Comparison of ENCODE assay signal across 18 mouse cellular contexts in the genomic region with DNA sequence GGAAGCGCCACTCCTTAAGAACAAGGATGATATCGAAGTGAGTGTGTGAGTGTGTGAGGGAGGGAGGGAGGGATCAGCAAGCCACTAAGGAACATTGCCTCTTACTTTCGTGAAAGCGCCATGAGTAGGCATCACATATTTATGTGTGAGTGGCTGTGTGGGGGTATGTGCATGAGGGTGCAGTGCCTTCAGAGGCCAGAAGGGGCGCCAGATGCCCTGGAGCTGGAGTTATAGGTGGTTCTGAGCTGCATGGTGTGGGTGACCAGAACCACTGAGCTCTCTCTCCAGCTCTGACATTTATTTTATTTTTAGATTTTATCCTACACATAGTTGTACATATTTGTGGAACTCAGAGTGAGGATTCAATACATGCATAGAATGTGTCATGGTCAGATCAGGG.
DNase-seq lines count a peak whose midpoint lies in the region; ATAC-seq and TF ChIP-seq lines count a peak whose summit lies in the region.
"Had no signal": no experiment of that assay in that cellular context is flagged by ENCODE, and none has a peak within 500 bp of the region (broad histone marks: within the 10 kb centered on the region; RNA-seq: fewer than 3 reads in every experiment).

No protein-coding gene starts in this region.

- intact Hi-C loops in heart, adult 2 months (cut with DNase I) = no loop called here
- intact Hi-C loops in heart, postnatal 36 days (cut with DNase I) = no loop called here

- no peaks in the 10 kb centered on the region for H3K27me3 ChIP-seq in heart, adult 2 months (ENCODE audit: control insufficient read depth, insufficient read depth, low read length)
- H3K27me3 ChIP-seq in lung, embryonic 14.5 days (ENCODE audit: insufficient read depth, low read length) = no peaks in the 10 kb centered on the region
- no peaks in the 10 kb centered on the region for H3K27me3 ChIP-seq in ES-Bruce4 (ENCODE audit: control insufficient read depth, insufficient read depth, low read length, poor library complexity, severe bottlenecking)
- H3K27me3 ChIP-seq: embryonic facial prominence, embryonic 12.5 days; intestine, embryonic 15.5 days; limb, embryonic 13.5 days; midbrain, embryonic 13.5 days had no signal

- TF ChIP-seq POLR2A in heart, adult 2 months (IDR thresholded peaks at IDR 0.05; ENCODE audit: insufficient read depth, low read depth, low read length) = no peak
- TF ChIP-seq POLR2A in ES-Bruce4 (IDR thresholded peaks at IDR 0.05; ENCODE audit: insufficient read depth, low read length) = no peak
- TF ChIP-seq POLR2A in brain, embryonic 14.5 days (IDR thresholded peaks at IDR 0.05; ENCODE audit: borderline replicate concordance, extremely low read depth, insufficient read depth, insufficient read length, poor library complexity, severe bottlenecking) = no peak

- ATAC-seq in lung, embryonic 14.5 days (ENCODE audit: insufficient read depth) = no peak
- no peak for ATAC-seq in erythroblast, adult 5-6 weeks (replicated peaks; ENCODE audit: low FRiP score, poor library complexity, severe bottlenecking)
- ATAC-seq: forebrain, embryonic 16.5 days; intestine, embryonic 15.5 days; midbrain, embryonic 13.5 days had no signal

- 82% methylated on average over 5 of the region's 5 CpGs for WGBS in heart, adult 2 months
- WGBS in lung, embryonic 14.5 days = 77% methylated on average over 5 of the region's 5 CpGs

- TF ChIP-seq CTCF in heart, adult 2 months (IDR thresholded peaks at IDR 0.05) = 0 out of 2 replicates have a peak, but pooled peaks have one; percentile 11
- peak; percentile 36 for TF ChIP-seq CTCF in lung, embryonic 14.5 days (IDR thresholded peaks at IDR 0.05; ENCODE audit: low read depth)
- peak; percentile 42 for TF ChIP-seq CTCF in ES-Bruce4 (IDR thresholded peaks at IDR 0.05; ENCODE audit: low read depth, low read length)
- 0 out of 2 replicates have a peak, but pooled peaks have one; percentile 28 for TF ChIP-seq CTCF in brain, embryonic 14.5 days (IDR thresholded peaks at IDR 0.05; ENCODE audit: borderline replicate concordance, extremely low read depth, insufficient read depth, insufficient read length)

- no peaks in the 10 kb centered on the region for H3K79me2 ChIP-seq in heart, adult 2 months (replicated peaks; ENCODE audit: control insufficient read depth, insufficient read depth, low read length)

- no peak for DNase-seq in heart, adult 2 months
- no peak for DNase-seq in heart, postnatal 36 days
- DNase-seq in lung, embryonic 14.5 days = no peak
- DNase-seq in lung, postnatal 36 days = no peak
- DNase-seq in brain, embryonic 14.5 days (ENCODE audit: low read depth) = no peak
- DNase-seq in urinary bladder, postnatal 14 days (ENCODE audit: low spot score) = no peak
- DNase-seq: cerebellum, adult 9-11 months; kidney, postnatal 36 days; lung, adult 2 months; thymus, adult 18-20 months had no signal

- TF ChIP-seq EP300 in heart, adult 2 months (IDR thresholded peaks at IDR 0.05; ENCODE audit: insufficient read depth, low read depth, low read length) = no peak
- TF ChIP-seq EP300 in ES-Bruce4 (IDR thresholded peaks at IDR 0.05; ENCODE audit: insufficient read depth, low read depth, low read length) = no peak

- H3K9ac ChIP-seq in heart, adult 2 months (ENCODE audit: low read depth, low read length) = no peak overlapping the region
- no peak overlapping the region for H3K9ac ChIP-seq in lung, embryonic 14.5 days
- H3K9ac ChIP-seq in ES-Bruce4 (ENCODE audit: low read depth, poor library complexity, severe bottlenecking) = no peak overlapping the region
- H3K9ac ChIP-seq: embryonic facial prominence, embryonic 12.5 days; intestine, embryonic 15.5 days; limb, embryonic 13.5 days; midbrain, embryonic 13.5 days had no signal

- H3K9me3 ChIP-seq in lung, embryonic 14.5 days (ENCODE audit: low read depth, low read length) = no peaks in the 10 kb centered on the region
- no peaks in the 10 kb centered on the region for H3K9me3 ChIP-seq in ES-Bruce4 (replicated peaks; ENCODE audit: control insufficient read depth, insufficient read depth, low read length, poor library complexity, severe bottlenecking)
- H3K9me3 ChIP-seq: embryonic facial prominence, embryonic 12.5 days; heart, embryonic 10.5 days; intestine, embryonic 15.5 days; limb, embryonic 13.5 days; midbrain, embryonic 13.5 days had no signal

- H3K4me2 ChIP-seq in lung, embryonic 14.5 days = no peak overlapping the region
- H3K4me2 ChIP-seq: embryonic facial prominence, embryonic 12.5 days; intestine, embryonic 15.5 days; limb, embryonic 13.5 days; midbrain, embryonic 13.5 days had no signal

- H3K4me1 ChIP-seq in heart, adult 2 months (ENCODE audit: control insufficient read depth, insufficient read depth, low read length) = no peaks in the 10 kb centered on the region
- no peaks in the 10 kb centered on the region for H3K4me1 ChIP-seq in lung, embryonic 14.5 days (ENCODE audit: insufficient read depth)
- no peaks in the 10 kb centered on the region for H3K4me1 ChIP-seq in ES-Bruce4 (ENCODE audit: control insufficient read depth, insufficient read depth, low read length)
- H3K4me1 ChIP-seq: embryonic facial prominence, embryonic 12.5 days; heart, embryonic 10.5 days; intestine, embryonic 15.5 days; limb, embryonic 13.5 days; midbrain, embryonic 13.5 days had no signal

- no peak overlapping the region for H3K4me3 ChIP-seq in heart, adult 2 months
- no peak overlapping the region for H3K4me3 ChIP-seq in lung, embryonic 14.5 days (ENCODE audit: low read depth, low read length)
- no peak overlapping the region for H3K4me3 ChIP-seq in ES-Bruce4 (ENCODE audit: low read depth, low read length)
- H3K4me3 ChIP-seq: embryonic facial prominence, embryonic 12.5 days; heart, embryonic 10.5 days; intestine, embryonic 15.5 days; limb, embryonic 13.5 days; midbrain, embryonic 13.5 days had no signal

- H3K27ac ChIP-seq in heart, adult 2 months = no peak overlapping the region
- H3K27ac ChIP-seq in lung, embryonic 14.5 days (ENCODE audit: low read depth) = no peak overlapping the region
- no peak overlapping the region for H3K27ac ChIP-seq in ES-Bruce4 (ENCODE audit: insufficient read depth, low read length)
- H3K27ac ChIP-seq: embryonic facial prominence, embryonic 12.5 days; heart, embryonic 10.5 days; intestine, embryonic 15.5 days; limb, embryonic 13.5 days; midbrain, embryonic 13.5 days had no signal

- H3K36me3 ChIP-seq in heart, adult 2 months (ENCODE audit: control insufficient read depth, insufficient read depth, low read length) = no peaks in the 10 kb centered on the region
- H3K36me3 ChIP-seq in lung, embryonic 14.5 days (ENCODE audit: insufficient read depth) = no peaks in the 10 kb centered on the region
- H3K36me3 ChIP-seq in ES-Bruce4 (ENCODE audit: control insufficient read depth, insufficient read depth, low read length, poor library complexity, severe bottlenecking) = no peaks in the 10 kb centered on the region
- H3K36me3 ChIP-seq: embryonic facial prominence, embryonic 12.5 days; heart, embryonic 10.5 days; intestine, embryonic 15.5 days; limb, embryonic 13.5 days; midbrain, embryonic 13.5 days had no signal
